Mouse (Mus musculus) CD4-positive, CD25-positive, alpha-beta regulatory T cell, adult 4 months (primary cell): ENCODE results near the gene Efna3. TPM values are rescaled to one million over a fixed set of nuclear protein-coding genes. Genes with fewer than 3 reads are reported as not detected.
A peak's percentile ranks its signal among the peaks of the same experiment; 100 is the strongest.

ENCODE experiments used
- ATAC-seq: one replicate; pipeline ENCODE4 v1.8.0; 2017
- polyA plus RNA-seq, 2 experiments: library from polyadenylated mRNA; unstranded; fragments of 100-300 nt; shearing (Covaris generic); gene quantifications; one replicate each; pipeline ENCODE4 v1.2.1; 2017

The Efna3 gene
- polyA plus RNA-seq, result not detected

DNA sequence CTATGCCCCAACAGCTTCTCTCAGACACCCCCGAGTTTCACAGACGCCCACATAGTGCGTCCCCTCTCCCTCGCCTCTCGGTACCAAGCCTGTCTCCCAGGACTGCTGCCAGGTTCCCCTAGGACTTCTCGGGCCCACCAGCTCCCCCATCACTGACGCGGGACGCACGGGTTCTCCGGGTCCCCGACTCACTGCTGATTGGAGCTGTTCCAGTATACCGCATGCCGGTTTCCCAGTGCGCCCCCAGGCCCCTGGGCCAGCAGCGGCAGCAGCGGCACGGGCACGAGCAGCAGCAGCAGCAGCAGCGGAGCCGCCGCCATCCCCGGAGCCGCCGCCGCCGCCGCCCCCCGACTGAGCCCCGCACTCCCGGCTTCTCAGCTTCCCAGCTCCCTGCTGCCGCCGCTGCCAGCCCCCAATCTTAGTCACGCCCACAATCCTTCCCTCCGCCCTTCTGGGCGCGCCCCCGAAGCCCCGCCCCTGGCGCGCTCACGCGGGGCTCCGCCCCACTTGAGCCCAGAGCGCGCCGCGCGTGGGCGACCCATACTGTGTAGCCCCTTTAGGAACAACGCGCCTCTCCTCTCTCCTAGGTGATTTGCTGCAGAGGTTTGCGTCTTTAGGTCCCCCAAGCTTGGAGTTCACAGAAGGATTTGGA, at the start of gene Efna3:
TSS of gene Efna3 (minus strand) at position 452 of the 652 bp plus-strand sequence.
- no peak for ATAC-seq

DNA sequence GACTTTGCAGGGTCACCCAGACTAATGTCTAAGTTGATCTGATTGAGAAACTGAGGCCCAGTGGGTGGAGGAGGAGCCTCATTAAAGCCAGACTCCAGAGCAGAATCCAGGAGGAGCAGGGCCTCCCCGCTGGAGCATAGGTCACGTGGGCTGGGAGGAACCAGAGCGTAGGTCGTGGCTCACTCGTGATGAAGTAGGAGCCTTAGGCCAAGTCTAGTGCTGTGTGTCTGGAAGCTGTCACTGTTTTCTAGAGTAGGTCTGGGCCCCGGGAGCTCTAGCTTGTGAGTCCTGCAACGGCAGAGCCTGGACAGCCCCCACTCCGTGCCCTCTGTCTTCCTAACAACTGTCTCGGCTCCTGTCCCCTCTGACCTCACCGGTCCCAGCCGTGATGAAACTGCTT, 44.6 kb upstream of the Efna3 start:
- ATAC-seq, result no peak

DNA sequence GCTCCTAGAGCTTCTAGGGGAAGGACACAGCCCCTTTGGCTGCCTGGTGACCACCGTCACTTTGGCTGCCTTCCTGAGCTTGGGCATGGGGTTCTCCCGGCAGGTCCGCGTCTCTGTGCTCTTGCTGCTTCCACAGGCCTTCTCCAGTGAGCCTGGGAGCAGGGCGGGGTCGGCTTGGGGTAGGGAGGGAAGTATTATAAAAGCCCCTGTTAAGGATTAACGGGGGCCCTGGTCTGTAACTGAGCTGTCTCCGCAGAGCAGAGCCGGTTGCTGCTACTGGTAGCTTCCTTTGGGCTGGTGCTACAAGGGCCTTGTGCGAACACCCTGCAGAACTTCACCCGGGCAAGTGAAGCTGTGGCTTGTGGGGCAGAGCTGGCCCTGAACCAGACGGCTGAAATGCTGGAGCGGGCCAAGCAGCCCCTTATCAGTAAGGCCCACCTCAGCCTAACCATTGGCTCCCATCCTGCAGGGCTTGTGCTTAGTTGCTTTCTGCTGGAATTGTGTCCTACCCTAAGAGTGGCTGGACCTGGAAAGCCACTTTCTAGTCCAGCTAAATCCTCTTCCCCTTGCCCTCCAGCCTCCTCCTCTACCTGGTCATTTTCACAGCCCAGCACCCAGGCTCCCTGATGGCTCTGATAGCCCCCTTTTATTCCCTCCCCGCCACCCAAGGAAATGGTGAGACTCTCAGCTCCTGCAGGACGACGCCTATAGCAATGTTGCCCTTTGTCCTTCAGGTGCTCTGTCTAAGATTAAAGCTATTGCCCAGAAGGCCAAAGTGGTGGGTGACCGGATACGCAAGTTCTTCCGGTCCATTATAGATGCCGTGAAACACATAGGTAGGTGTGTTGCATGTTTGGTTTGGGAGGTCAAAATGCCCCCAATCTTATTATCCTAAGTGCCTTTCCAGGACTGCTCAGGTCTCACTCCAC, 43.0 kb upstream of the Efna3 start:
- ATAC-seq, result no peak

DNA sequence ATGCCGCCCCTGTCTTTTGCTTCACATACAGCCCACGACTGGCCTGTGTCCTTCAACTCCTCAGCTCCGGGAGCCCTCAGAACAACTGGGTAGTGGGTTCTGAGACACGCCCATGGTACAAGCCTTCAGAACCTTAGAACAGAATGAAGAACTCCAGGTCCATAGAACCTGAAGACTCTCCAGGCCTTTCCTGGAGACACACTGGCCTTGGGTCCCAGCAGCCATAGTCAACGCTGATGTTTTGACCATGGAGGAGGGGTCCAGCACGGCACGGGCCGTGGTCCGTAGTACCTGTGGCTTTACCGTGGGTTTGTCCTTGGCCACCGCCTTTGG, 42.4 kb upstream of the Efna3 start, which contains the start of gene Dcst1:
TSS of gene Dcst1 (minus strand) at position 101 of the 333 bp plus-strand sequence.
- ATAC-seq, result no peak

DNA sequence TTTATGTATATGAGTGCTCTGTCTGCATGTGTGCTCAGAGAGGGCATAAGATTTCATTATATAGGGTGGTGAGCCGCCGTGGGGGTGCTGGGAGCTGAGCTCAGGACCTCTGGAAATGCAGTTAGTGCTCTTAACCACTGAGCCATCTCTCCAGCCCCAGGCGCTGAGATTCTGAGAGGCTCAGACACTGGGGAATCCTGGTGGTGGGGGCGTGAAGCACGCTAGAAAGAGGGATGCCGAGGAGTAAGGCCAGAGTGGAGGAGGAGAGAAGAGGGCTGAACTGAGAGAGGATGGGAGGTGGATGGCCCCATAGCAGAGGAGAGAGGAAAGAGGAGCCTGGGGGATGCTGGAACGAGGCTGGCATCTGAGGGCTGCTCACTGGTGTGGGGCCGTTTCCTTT, 41.9 kb upstream of the Efna3 start:
- ATAC-seq, result no peak

DNA sequence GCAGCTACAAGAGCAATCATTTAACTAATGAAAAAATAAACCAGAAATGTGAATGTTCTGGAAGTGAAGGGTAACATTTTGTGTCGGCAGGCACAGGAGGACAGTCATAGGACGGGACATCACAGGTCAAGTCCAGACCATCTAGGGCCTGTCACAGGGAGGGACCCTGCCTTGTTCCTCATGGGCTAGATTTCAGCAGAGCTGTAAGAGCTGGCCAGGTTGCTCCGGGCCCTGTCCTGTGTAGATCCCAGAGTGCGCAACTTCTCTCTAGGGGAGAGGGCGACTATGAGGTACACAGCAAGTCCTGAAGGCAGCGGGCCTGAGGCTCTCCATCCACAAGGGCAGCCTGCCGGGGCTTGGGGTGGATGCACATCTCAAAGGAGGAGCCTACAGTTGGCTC, 38.9 kb upstream of the Efna3 start, which contains the start of gene Dcst2:
TSS of gene Dcst2 (plus strand) at position 301 of the 400 bp plus-strand sequence.
- no peak for ATAC-seq

DNA sequence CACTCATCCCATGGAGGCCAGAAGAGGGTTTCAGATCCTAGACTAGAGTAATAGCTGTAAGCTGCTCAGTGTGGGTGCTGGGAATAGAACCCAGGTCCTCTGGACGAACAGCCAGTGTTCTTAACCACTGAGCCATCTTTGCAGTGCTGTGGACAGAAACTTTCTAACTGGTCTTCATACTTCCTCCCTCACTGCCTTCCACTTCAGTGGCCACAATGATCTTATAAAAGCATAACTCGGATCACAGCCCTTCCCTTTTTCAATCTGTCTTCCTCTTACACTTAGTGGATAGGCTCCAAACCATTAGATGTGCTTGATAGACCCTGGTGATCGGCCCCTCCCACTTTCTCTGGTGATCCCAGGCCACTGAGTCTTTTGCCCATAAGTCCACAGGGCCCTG, 37.5 kb upstream of the Efna3 start:
- no peak for ATAC-seq

DNA sequence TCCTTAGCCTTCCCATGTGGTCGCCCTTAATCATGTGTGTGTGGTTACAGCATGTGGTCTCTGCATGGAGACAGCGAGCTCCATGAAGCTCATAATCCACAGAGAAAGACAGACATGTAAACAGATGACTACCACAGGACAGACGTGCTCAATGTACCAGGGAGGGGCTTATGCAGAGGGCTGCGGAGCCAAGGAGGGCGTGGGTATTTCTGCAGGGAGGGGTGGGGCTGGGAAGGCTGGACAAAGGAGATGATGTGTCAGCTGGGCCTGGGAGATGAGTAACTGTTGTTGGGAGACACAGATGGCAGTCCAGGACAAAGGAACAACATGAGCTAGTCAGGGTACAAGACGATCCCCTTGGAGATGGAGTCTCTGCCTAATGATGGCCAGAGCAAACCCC, 36.9 kb upstream of the Efna3 start:
- ATAC-seq, result no peak

DNA sequence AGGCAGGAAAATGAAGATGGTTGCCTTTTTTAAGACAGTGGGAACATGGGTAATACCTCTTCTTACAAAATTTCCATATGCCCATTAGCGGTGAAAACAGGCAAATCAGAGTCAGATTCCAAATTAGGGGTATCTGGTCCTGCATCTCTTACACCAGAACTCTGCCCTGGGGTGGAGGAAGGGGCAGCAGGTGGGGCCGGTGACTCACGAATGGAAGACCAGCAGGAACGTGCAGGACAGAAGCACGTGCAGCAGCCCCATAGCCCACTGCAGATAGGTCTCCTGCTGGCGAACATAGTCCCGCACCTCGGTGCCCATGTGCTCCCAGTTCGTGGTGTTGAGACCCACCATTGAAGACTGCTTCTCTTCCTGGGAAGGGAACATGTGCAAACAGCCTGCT, 33.3 kb upstream of the Efna3 start:
- no peak for ATAC-seq

DNA sequence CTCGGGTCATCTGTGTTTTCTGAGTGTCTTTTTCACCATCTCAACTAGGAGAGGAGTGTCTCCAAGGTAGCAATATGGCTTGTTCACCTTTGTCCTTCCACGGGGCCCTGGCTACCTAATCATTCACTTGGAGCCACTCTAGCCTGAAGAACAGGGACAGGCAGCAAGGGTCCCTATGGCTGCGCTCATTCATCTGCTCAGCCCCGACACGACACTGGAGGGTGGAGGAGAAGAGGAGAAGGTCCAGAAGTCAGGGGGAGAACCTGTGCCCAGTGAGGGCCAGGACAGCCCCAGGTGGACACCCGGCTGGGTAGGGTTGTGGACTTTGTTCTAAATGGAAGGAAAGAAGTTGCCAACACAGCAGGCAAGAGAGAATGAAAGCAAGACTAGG, 32.7 kb upstream of the Efna3 start:
- ATAC-seq, result no peak

DNA sequence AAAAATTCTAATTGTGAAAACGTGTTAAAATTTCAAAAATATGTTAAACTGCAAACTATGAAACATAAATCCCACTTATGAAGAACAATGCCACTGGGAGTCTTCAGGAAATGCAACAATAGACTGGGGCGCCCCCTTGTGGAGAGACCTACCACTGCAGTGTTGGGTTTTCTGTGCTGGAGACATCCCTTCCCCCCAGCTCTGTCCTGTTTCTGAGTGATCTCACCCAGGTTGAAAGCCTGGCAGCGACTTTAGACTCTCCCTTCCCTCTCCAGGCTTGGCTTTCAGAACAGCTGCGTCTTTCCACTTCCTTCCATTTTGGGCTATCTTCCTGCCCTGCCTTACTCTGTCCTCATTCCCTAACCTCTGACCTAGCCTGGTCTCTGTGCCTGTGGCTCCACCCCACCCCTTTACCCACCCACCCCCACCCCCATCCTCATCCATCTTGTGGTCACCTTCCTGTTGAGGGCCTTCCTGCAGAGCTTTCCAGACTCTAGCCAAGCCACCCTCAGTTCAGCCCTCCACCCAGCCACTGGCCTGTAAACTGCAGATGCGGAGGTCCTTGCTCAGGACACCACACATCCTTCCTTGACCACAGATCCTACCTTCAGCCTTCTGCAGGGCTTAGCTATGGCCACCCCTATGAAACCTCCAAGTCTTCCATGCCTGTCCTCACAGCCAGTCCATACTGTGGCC, 32.2 kb upstream of the Efna3 start:
- peak; percentile 42 for ATAC-seq

DNA sequence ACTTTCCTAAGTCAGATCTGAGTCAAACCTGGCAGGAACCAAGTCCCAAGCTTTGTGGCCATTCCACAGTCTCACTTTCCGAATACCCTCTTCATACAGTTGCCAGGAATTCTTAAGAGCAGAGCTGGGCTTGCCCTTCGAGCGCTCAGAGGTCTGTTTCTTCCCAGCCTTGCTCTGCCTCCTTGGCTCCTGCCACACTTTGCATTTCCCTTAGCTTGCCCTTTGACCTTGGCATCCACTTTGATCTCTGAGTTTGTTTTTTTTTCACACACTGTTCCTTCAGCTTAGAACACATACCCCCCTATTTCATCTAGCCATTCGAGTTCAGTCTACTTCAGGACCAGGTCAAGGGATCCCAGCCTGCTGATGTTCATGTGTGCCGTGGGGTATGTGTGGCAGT, 28.5 kb upstream of the Efna3 start:
- ATAC-seq, result no peak

DNA sequence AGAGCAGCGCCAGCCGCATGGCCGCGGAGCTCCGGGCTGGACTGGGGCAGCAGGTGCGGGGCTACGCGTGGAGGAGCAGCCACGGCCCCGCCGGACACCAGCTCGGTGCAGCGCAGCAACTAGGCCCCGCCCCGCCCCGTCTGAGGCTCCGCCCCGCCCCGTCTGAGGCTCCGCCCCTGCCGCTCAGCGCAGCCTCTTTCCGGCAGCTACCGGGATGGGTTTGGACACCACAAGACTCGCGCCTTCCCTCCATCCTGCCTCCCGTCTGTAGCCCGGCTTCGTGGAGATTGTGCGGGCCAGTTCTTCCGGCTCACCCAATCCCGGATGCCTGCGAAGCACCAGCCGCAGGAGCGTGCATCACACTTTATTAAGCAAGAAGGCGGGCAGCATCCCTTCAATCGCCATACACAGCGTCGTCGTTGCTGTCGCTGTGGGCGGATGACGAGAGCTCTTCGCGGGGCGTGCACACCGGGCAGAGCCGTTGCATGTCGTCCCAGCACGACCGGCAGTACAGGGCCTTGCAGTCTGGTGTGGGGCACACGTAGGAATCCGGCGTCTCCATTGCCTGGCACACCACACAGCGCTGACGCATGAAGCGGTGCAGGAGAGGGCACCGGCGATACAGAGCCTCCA, 27.2 kb upstream of the Efna3 start, which contains the start of gene Adam15:
TSS of gene Adam15 (minus strand) at position 128 of the 633 bp plus-strand sequence.
- ATAC-seq, result peak; percentile 89

DNA sequence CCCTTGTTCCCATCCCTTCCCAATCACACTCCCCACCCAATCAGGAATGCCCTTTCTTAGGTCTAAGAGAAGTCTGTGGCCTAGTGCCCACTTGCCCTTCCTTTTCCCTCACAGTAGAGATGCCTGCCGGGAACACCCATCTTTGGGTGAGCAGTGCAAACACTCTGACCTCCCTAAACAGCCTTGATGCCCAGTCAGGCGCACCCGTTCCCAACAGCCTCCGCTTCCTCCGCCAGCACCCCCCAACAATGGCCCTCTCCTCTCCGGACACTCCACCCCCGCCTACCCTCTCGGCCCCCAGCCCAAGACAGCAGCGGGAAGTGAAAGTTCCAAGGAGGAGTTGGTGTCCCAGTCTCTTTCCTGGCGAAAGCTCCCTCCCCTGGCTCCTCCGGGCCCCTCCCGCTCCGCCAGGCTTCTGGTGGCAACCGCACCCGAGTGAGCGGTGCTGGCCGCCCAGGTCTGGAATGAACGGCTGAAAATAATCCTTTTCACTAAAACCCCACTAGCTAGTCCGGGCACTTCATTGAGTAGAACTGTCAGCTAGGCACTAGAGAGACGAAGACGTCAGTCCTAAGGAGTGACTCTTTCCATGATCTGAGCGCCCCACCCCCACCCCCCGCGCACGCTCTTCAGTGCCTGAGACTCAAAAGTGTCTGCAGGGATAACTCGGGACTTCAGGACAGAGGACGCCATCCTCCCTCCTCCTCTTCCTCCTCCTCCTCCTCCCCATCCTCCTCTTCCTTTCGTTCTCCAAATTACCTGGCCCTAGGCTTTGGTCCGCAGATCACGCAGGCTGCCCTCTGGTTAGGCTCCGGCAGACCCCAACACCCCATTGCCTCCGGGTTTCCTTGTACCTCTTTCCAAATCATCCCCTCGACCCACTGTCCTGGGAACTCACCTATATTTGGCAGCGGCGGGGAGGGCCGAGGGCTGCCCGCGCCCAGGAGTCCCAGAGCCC, 26.4 kb upstream of the Efna3 start:
- ATAC-seq, result peak; percentile 27

DNA sequence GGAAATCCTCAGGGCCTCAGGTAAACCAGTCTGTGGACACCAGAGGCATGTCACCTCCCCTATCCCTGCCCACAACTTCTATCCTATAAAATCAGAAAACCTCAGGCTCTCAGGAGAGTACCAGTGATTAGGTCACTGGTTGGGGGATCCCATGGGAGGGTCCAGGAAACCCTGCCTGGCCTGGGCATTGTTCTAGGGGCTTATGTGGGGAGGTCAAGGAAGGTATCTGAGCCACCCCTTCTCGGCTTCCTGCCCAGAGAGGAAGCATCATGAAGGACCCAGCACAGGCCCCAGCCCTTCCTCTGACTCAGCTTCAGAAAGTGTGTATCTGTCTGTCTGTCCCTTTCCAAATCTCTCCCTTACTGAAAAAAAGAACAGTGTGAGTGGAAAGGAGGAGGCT, 25.2 kb upstream of the Efna3 start:
- ATAC-seq, result no peak

DNA sequence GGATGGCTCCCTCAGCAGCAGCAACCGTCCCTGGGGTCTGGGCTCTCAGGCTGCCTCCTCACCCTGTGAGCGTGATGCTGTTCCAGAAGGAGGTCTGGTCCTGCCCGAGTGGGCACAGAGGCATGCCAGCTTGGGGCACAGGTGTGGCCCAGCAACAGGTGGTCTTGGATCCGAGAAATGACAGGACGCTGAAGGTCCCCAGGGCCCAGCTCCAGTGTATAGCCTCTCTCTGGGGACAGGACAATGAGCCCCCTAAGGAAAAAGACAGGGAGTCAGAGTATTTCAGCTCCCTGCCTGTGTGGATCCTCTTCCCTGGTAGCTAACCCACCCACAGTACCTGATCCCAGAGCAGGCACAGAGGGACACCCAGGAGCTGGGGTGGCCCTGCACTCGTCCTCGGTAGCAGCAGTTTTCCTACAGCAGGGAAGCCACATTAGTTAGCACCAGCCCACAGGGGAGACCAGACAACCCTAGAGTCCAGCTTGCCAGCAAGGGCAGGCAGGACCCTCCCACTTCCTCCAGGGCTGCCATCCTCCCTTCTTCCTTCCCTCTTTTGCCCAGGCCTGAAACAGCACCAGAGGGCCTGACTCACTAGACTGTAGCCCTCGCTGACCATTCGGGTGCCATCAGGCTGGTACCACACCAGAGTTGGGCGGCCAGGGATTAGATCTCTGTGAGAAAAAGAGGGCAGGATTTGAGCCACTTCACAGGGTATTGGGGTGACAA, 24.2 kb upstream of the Efna3 start:
- no peak for ATAC-seq

DNA sequence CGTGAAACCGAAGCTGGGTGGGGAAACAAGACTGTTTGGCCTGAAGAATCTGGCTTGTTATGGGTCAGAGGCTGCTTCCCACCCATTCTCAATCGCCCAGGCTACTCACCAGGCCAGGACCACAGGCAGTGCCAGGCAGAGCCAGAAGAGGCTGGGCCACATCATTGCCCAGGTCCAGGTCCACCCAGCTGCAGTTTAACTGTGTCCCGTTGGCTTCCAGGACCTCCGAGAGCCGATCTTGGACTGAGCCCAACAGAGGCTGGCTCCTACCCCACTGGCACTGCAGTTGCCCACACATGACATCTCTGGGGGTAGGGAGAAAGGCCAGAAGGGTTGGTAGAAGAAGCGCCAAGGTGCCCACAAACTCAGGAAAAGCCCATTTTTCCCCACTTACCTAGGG, 20.5 kb upstream of the Efna3 start:
- ATAC-seq, result no peak

DNA sequence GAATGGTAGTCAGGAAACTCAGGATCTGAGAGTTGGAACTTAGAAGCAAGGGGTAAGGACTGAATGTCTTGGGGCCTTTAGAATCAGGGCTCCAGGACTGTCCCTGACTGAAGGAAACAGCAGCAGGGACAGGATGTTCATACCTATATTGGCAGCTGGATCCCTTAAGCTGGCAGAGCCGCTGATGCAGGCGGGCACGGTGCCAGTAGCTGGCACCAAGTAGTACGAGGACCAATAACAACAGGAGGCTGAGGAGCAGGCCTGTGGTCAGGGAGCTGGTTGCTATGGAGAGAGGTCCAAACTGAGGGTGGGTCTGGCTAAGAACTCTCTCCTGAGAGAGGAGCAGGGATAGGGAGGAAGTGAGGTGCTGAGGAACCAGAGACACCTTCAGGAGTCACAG, 19.0 kb upstream of the Efna3 start:
- no peak for ATAC-seq

DNA sequence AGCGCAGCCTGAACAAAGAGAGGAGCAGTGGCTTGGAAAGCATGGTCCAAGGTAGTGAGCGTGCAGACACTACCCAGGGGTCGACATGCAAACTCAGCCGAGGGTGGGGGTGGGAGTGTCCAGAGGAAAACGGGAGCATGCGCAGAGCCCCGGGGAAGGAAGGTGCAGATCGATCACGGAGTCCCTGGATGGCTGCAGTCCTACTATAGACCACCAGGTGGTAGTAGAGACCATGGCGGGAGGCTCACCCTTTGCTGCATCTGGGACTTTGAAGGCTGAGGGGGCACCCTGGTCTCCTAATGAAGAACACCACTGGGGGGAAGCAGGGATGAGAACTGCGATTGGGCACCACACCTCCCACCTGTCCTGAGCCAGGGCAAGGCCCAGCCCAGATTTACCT, 17.7 kb upstream of the Efna3 start:
- ATAC-seq, result peak; percentile 68

DNA sequence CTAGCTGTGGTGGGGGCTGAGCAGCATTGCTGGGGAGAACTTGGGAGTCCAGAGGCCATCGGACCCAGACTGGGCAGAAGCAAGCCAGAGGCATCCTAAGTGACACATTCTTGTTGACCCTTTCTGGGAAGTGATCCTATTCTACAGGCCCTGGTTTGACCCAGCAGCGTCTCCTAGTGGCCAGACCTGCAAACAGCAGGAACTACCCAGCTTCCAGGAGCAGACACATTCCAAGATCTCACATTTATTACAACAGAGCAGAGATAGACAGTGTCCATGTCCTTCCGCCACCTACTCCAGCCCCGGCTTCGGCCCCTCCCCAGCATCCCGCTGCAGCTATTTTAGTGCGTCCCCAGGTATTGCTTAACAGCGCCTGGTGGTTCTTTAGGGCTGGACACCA, 16.7 kb upstream of the Efna3 start:
- no peak for ATAC-seq
